Mouse (Mus musculus) hindbrain, embryonic 14.5 days (tissue): ENCODE results near the gene Olfr960. TPM values are rescaled to one million over a fixed set of nuclear protein-coding genes. Genes with fewer than 3 reads are reported as not detected.

ENCODE experiments used
- polyA plus RNA-seq: library from polyadenylated mRNA; unstranded; fragments of >200 nt; fragmentation: Nextera tagmentation; extraction: Ambion mirVana; gene quantifications from 2 replicates; pipeline ENCODE4 v1.2.1, GENCODE M21; 2014

Gene Olfr960
- polyA plus RNA-seq, 1 experiment from 2014 or later = not detected

Other genes with a start within 250 kb of the Olfr960 start
- not detected in 2 replicates for gene Olfr951, start 234.0 kb upstream of the Olfr960 start, polyA plus RNA-seq
- not detected in 2 replicates for gene Olfr952, start 194.2 kb upstream of the Olfr960 start, polyA plus RNA-seq
- not detected in 2 replicates for gene Olfr954, start 164.7 kb upstream of the Olfr960 start, polyA plus RNA-seq
- gene Olfr955, start 149.4 kb upstream of the Olfr960 start, polyA plus RNA-seq = not detected in 2 replicates
- gene Olfr44, start 127.4 kb upstream of the Olfr960 start, polyA plus RNA-seq = not detected in 2 replicates
- not detected in 2 replicates for gene Olfr957, start 105.6 kb upstream of the Olfr960 start, polyA plus RNA-seq
- gene Olfr958, start 67.3 kb upstream of the Olfr960 start, polyA plus RNA-seq = not detected in 2 replicates
- not detected in 2 replicates for gene Olfr959, start 45.8 kb upstream of the Olfr960 start, polyA plus RNA-seq
- 164 and 235 TPM in 2 replicates for gene AW551984, start 17.0 kb upstream of the Olfr960 start, polyA plus RNA-seq
- gene Olfr148, start 10.7 kb upstream of the Olfr960 start, polyA plus RNA-seq = not detected in 2 replicates
- gene Olfr961, start 23.7 kb downstream of the Olfr960 start, polyA plus RNA-seq = not detected in 2 replicates
- gene Olfr963, start 45.8 kb downstream of the Olfr960 start, polyA plus RNA-seq = not detected in 2 replicates
- not detected in 2 replicates for gene Olfr149, start 85.7 kb downstream of the Olfr960 start, polyA plus RNA-seq
- gene Olfr965, start 90.0 kb downstream of the Olfr960 start, polyA plus RNA-seq = not detected in 2 replicates
- not detected in 2 replicates for gene Olfr150, start 109.6 kb downstream of the Olfr960 start, polyA plus RNA-seq
- not detected in 2 replicates for gene Olfr967, start 124.9 kb downstream of the Olfr960 start, polyA plus RNA-seq
- gene Olfr968, start 161.9 kb downstream of the Olfr960 start, polyA plus RNA-seq = not detected in 2 replicates
- not detected in 2 replicates for gene Olfr969, start 169.6 kb downstream of the Olfr960 start, polyA plus RNA-seq
- not detected in 2 replicates for gene Olfr970, start 187.5 kb downstream of the Olfr960 start, polyA plus RNA-seq
- gene Olfr971, start 215.5 kb downstream of the Olfr960 start, polyA plus RNA-seq = not detected in 2 replicates
- not detected in 2 replicates for gene Olfr972, start 245.0 kb downstream of the Olfr960 start, polyA plus RNA-seq